In the genomic region with DNA sequence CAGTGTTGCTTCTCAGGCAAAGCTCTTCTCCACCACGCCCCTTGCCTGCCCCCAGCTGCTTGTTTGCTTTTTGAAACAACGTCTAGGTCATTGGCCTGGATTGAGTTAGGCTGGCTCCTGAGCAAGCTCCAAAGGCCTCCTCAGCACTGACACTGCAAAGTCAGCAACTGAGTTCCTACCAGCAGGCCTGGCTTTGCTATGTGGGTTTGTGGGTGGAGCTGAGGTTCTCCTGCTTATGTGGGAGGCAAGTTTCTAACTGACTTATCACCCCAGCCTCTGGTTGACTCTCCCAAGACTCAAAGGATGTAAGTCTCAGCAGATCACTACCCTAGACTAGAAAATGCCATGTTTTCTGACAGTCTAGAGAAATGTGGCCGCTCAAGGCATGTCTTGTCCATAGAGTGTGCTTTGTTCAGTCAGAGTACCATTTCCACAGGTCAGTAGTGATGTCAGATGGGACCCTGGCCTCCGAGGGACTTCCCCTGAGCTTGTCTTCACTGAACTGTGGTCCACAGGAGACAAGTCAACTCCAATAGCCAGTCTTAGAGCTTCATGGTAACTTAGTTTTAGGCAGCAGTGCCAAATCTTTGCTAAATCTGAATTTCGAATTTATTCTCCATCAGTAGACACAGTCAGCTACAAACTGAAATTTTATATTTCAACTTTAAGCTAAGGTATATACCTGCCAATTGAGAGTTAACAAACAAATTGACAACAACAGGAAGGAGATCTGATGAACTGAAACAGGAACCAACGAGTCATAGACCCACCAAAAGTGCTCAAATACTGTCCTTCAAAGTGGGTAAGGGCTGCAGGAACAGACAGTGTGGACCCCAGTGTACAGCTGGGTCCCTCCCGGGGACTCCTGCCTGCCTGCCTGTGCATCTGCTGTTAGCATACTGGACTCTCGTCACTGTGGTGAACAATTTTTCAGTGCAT, we compare ENCODE assay signal across 16 mouse cellular contexts. TPM values are rescaled to one million over a fixed set of nuclear protein-coding genes. Genes with fewer than 3 reads are reported as not detected.
DNase-seq lines count a peak whose midpoint lies in the region; ATAC-seq and TF ChIP-seq lines count a peak whose summit lies in the region.
"Had no signal": no experiment of that assay in that cellular context is flagged by ENCODE, and none has a peak within 500 bp of the region (broad histone marks: within the 10 kb centered on the region; RNA-seq: fewer than 3 reads in every experiment).

No protein-coding gene starts in this region.

- DNase-seq in testis, postnatal 10 days (ENCODE audit: low spot score) = peak; percentile 30
- no peak for DNase-seq in testis, postnatal 14 days (ENCODE audit: low spot score)
- no peak for DNase-seq in lung, embryonic 14.5 days
- DNase-seq in layer of hippocampus, adult 9-11 months = no peak
- no peak for DNase-seq in gastrocnemius, postnatal 36 days
- no peak for DNase-seq in heart, postnatal 36 days
- no peak for DNase-seq in layer of hippocampus, postnatal 36 days
- DNase-seq: cerebellum, adult 2 months; right cerebral cortex, postnatal 25 days; thymus, adult 2 months had no signal

- H3K4me1 ChIP-seq in intestine, embryonic 15.5 days (replicated peaks) = no peaks in the 10 kb centered on the region
- no peaks in the 10 kb centered on the region for H3K4me1 ChIP-seq in lung, embryonic 14.5 days (ENCODE audit: insufficient read depth)
- H3K4me1 ChIP-seq: embryonic facial prominence, embryonic 15.5 days; megakaryocyte, embryonic 14.5 days; neural tube, embryonic 12.5 days had no signal

- intact Hi-C loops in gastrocnemius, postnatal 36 days (cut with DNase I) = no loop called here
- intact Hi-C loops in heart, postnatal 36 days (cut with DNase I) = no loop called here

- no peak overlapping the region for H3K4me2 ChIP-seq in intestine, embryonic 15.5 days (replicated peaks)
- no peak overlapping the region for H3K4me2 ChIP-seq in lung, embryonic 14.5 days
- H3K4me2 ChIP-seq: embryonic facial prominence, embryonic 15.5 days; neural tube, embryonic 12.5 days had no signal

- peak; percentile 69 for ATAC-seq in intestine, embryonic 15.5 days
- peak; percentile 35; the same call in 1 of the 2 replicates for ATAC-seq in lung, embryonic 14.5 days (ENCODE audit: insufficient read depth)

- no peak overlapping the region for H3K9ac ChIP-seq in intestine, embryonic 15.5 days
- H3K9ac ChIP-seq in lung, embryonic 14.5 days = no peak overlapping the region
- H3K9ac ChIP-seq: embryonic facial prominence, embryonic 15.5 days; neural tube, embryonic 12.5 days had no signal

- H3K27me3 ChIP-seq in intestine, embryonic 15.5 days (replicated peaks) = no peaks in the 10 kb centered on the region
- H3K27me3 ChIP-seq in lung, embryonic 14.5 days (ENCODE audit: insufficient read depth, low read length) = no peaks in the 10 kb centered on the region
- H3K27me3 ChIP-seq: embryonic facial prominence, embryonic 15.5 days; neural tube, embryonic 12.5 days had no signal

- WGBS in intestine, embryonic 15.5 days = 64% methylated on average over 8 of the region's 8 CpGs
- WGBS in lung, embryonic 14.5 days = 60% methylated on average over 8 of the region's 8 CpGs

- no peak for TF ChIP-seq CTCF in lung, embryonic 14.5 days (IDR thresholded peaks at IDR 0.05; ENCODE audit: low read depth)

- H3K27ac ChIP-seq in intestine, embryonic 15.5 days = no peak overlapping the region
- H3K27ac ChIP-seq in lung, embryonic 14.5 days (ENCODE audit: low read depth) = no peak overlapping the region
- H3K27ac ChIP-seq: embryonic facial prominence, embryonic 15.5 days; kidney, postnatal 0 days; neural tube, embryonic 12.5 days had no signal

- no peaks in the 10 kb centered on the region for H3K9me3 ChIP-seq in intestine, embryonic 15.5 days
- H3K9me3 ChIP-seq in lung, embryonic 14.5 days (ENCODE audit: low read depth, low read length) = no peaks in the 10 kb centered on the region
- H3K9me3 ChIP-seq: embryonic facial prominence, embryonic 15.5 days; megakaryocyte, embryonic 14.5 days; neural tube, embryonic 12.5 days had no signal

- no peak overlapping the region for H3K4me3 ChIP-seq in intestine, embryonic 15.5 days (replicated peaks)
- H3K4me3 ChIP-seq in lung, embryonic 14.5 days (ENCODE audit: low read depth, low read length) = no peak overlapping the region
- H3K4me3 ChIP-seq: embryonic facial prominence, embryonic 15.5 days; megakaryocyte, embryonic 14.5 days; neural tube, embryonic 12.5 days had no signal

- H3K36me3 ChIP-seq in intestine, embryonic 15.5 days = no peaks in the 10 kb centered on the region
- H3K36me3 ChIP-seq in lung, embryonic 14.5 days (ENCODE audit: insufficient read depth) = no peaks in the 10 kb centered on the region
- H3K36me3 ChIP-seq: embryonic facial prominence, embryonic 15.5 days; G1E; neural tube, embryonic 12.5 days had no signal

RNA-seq across cellular contexts. Expression of a gene that starts 44.5 kb away (rescaled TPM):
- 125 and 127 TPM in 2 replicates for polyA plus RNA-seq in intestine, embryonic 15.5 days (2015; fragmentation: Nextera tagmentation; extraction: Ambion mirVana)
- polyA plus RNA-seq in lung, embryonic 14.5 days (2014; fragmentation: Nextera tagmentation; extraction: Ambion mirVana) = 116 and 117 TPM in 2 replicates
- total RNA-seq in gastrocnemius, postnatal 36 days (2021) = 10 to 100 TPM; 43.1 to 48.1 TPM
- total RNA-seq in heart, postnatal 36 days (2021) = 10 to 100 TPM; 56.5 to 65.8 TPM
- total RNA-seq in layer of hippocampus, postnatal 36 days (2021) = 10 to 100 TPM; 40.8 to 43.6 TPM

RNA-seq across cellular contexts. Expression of a gene that starts 53.5 kb away (rescaled TPM):
- 746 and 850 TPM in 2 replicates for polyA plus RNA-seq in intestine, embryonic 15.5 days (2015; fragmentation: Nextera tagmentation; extraction: Ambion mirVana)
- polyA plus RNA-seq in lung, embryonic 14.5 days (2014; fragmentation: Nextera tagmentation; extraction: Ambion mirVana) = 838 and 911 TPM in 2 replicates
- total RNA-seq in gastrocnemius, postnatal 36 days (2021) = 1,000 to 10,000 TPM in 1 of 2 experiments, 100 to 1,000 TPM in 1; 994 to 1,118 TPM
- total RNA-seq in heart, postnatal 36 days (2021) = 1,000 to 10,000 TPM; 1,605 to 1,606 TPM
- 100 to 1,000 TPM; 287 to 328 TPM for total RNA-seq in layer of hippocampus, postnatal 36 days (2021)
